Mouse (Mus musculus) midbrain, embryonic 14.5 days (tissue): Measurements from ENCODE around the gene Cfap20. TPM values are rescaled to one million over a fixed set of nuclear protein-coding genes. Genes with fewer than 3 reads are reported as not detected.

Experiments used
- ATAC-seq: fragments of 200-750 bp; cut with Nextera tagmentation; 2 replicates; pipeline ENCODE4 v1.8.0; 2017; ENCODE audit warnings: moderate number of reproducible peaks, moderate library complexity; ENCODE audit not compliant: low FRiP score, low TSS enrichment
- DNase-seq: peaks from one replicate; pipeline ENCODE4 v3.0.0-alpha.2; 2015
- H3K27ac ChIP-seq: fragments of 300-500 bp; sonication (generic); replicated peaks from 2 replicates; pipeline ENCODE4 v1.5.1; 2014; ENCODE audit warnings: mild to moderate bottlenecking, low read depth, low read length, moderate library complexity
- H3K27me3 ChIP-seq: fragments of 300-500 bp; sonication (generic); 2 replicates; pipeline ENCODE4 v1.6.1; 2014; ENCODE audit warnings: low read length, control low read depth, mixed read lengths; ENCODE audit not compliant: control insufficient read depth, insufficient read depth
- H3K36me3 ChIP-seq: fragments of 300-500 bp; sonication (generic); 2 replicates; pipeline ENCODE4 v1.6.1; 2014; ENCODE audit warnings: low read length, control low read depth; ENCODE audit not compliant: control insufficient read depth, insufficient read depth
- H3K4me1 ChIP-seq: fragments of 300-500 bp; sonication (generic); 2 replicates; pipeline ENCODE4 v1.6.1; 2014; ENCODE audit warnings: mild to moderate bottlenecking, antibody characterized with exemption, low read length, control low read depth; ENCODE audit not compliant: control insufficient read depth, insufficient read depth
- H3K4me2 ChIP-seq: fragments of 300-500 bp; sonication (generic); 2 replicates; pipeline ENCODE4 v1.6.1; 2014; ENCODE audit warnings: mild to moderate bottlenecking, low read length, moderate library complexity
- H3K4me3 ChIP-seq: fragments of 300-500 bp; sonication (generic); replicated peaks from 2 replicates; pipeline ENCODE4 v1.5.1; 2014; ENCODE audit warnings: low read depth, low read length
- H3K9ac ChIP-seq: fragments of 300-500 bp; sonication (generic); replicated peaks from 2 replicates; pipeline ENCODE4 v1.6.1; 2014; ENCODE audit warnings: mild to moderate bottlenecking, low read length, moderate library complexity
- H3K9me3 ChIP-seq: fragments of 300-500 bp; sonication (generic); 2 replicates; pipeline ENCODE4 v1.6.1; 2016; ENCODE audit warnings: low read length, control low read depth, mixed read lengths; ENCODE audit not compliant: control insufficient read depth
- WGBS: fragments of 180-500 bp; shearing (Covaris S2); extraction: QIAGEN DNeasy Blood & Tissue Kit; methylation state at CpG from one replicate; pipeline ENCODE4 v1.1.7; 2014; 5-methylcytosine and 5-hydroxymethylcytosine counted together
- polyA plus RNA-seq: library from polyadenylated mRNA; unstranded; fragments of >200 nt; fragmentation: Nextera tagmentation; extraction: Ambion mirVana; gene quantifications from 2 replicates; pipeline ENCODE4 v1.2.1, GENCODE M21; 2014

Gene Cfap20
- polyA plus RNA-seq, 1 experiment from 2014 or later = 133 TPM

DNA sequence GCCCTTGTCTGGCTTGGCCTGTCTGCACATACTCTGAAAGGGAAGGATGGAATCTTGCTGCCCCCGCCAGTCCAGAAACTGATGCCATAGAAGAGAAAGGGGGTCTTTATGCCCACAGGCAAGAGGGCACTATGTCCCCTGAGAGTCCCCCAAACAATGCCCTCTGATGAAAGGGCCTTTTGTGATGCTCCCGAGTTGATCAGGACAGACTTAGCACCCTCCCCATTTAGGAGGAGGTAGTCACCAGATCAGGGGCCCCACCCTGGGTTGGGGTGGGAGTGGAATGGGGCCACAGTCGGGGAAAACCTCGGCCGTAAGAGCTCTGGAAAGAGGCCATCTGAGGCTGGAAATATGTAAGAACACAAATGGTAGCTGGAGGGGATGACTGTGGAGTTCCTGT is 37.5 kb downstream of the Cfap20 start:
- DNase-seq (no peak), ATAC-seq (no peak)
- no peaks in the 10 kb centered on the region; the same call in 1 of the 2 replicates for H3K4me1 ChIP-seq
- no peaks in the 10 kb centered on the region for H3K9me3 ChIP-seq
- no peaks in the 10 kb centered on the region for H3K27me3 ChIP-seq
- H3K9ac ChIP-seq = no peak overlapping the region
- H3K36me3 ChIP-seq = no peaks in the 10 kb centered on the region
- no peak overlapping the region for H3K4me2 ChIP-seq
- 39% methylated on average over 5 of the region's 5 CpGs for WGBS
- H3K4me3 ChIP-seq = no peak overlapping the region
- H3K27ac ChIP-seq = no peak overlapping the region

- no peak for ATAC-seq
- 69% methylated on average over 11 of the region's 11 CpGs for WGBS
- Histone ChIP-seq H3K9me3 (no peaks in the 10 kb centered on the region), H3K4me3 (no peak overlapping the region), H3K36me3 (no peaks in the 10 kb centered on the region), H3K9ac (no peak overlapping the region), H3K27ac (no peak overlapping the region), H3K27me3 (no peaks in the 10 kb centered on the region), H3K4me2 (no peak overlapping the region), H3K4me1 (no peaks in the 10 kb centered on the region; the same call in 1 of the 2 replicates)
- DNase-seq = no peak
Measured at GRCm38 (mm10) chr8:95396752-95397151, 37.9 kb downstream of the Cfap20 start.

- Histone ChIP-seq H3K4me3 (no peak overlapping the region), H3K4me2 (no peak overlapping the region), H3K9me3 (no peaks in the 10 kb centered on the region), H3K27me3 (no peaks in the 10 kb centered on the region), H3K36me3 (no peaks in the 10 kb centered on the region), H3K4me1 (no peaks in the 10 kb centered on the region; the same call in 1 of the 2 replicates), H3K27ac (no peak overlapping the region), H3K9ac (no peak overlapping the region)
- 40% methylated on average over 8 of the region's 8 CpGs for WGBS
- DNase-seq = no peak
- ATAC-seq = no peak
Measured at GRCm38 (mm10) chr8:95395186-95395918, 39.3 kb downstream of the Cfap20 start.

DNA sequence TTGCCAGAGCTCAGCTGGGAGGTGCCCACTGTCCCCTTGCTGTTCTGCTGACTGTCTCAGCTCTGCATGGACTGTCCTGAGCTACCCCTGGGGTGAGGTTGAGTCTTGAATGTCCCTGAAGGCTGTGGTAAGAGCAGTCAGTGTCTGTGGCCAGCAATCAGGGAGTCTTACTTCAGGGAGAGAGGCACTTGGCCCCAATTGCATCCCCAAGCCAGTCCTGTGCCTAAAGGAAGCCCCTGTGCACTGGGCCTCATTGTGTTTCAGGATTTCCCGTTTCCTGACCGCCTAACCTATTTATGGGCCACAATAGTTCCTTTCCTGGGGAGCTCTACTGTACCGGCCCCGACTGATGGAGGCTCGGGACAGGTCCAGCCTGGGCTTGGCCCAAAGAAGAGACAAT is 42.1 kb downstream of the Cfap20 start:
- H3K4me3 ChIP-seq = no peak overlapping the region
- ATAC-seq (no peak), DNase-seq (no peak)
- H3K4me2 ChIP-seq = no peak overlapping the region
- H3K9ac ChIP-seq = no peak overlapping the region
- WGBS = 76% methylated on average over 5 of the region's 5 CpGs
- no peaks in the 10 kb centered on the region for H3K36me3 ChIP-seq
- H3K4me1 ChIP-seq = no peaks in the 10 kb centered on the region; the same call in 1 of the 2 replicates
- no peak overlapping the region for H3K27ac ChIP-seq
- no peaks in the 10 kb centered on the region for H3K9me3 ChIP-seq
- no peaks in the 10 kb centered on the region for H3K27me3 ChIP-seq

DNA sequence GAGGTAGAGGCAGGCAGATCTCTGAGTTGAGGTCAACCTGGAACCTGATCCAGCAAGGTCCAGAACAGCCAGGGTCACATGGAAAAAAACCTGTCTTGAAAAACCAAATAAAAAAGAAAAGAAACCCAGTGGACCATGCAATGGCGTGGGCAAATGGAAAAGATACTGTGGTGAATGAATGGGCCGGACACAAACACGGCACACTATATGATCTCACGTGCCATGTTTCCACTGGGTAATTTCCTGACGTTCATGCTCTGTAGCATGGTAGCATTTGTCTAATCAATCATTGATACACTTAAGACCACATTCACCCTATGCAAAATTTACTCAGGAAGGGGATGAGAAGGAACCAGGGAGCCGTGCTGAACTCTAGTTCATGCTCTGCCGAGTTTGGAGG is 43.6 kb downstream of the Cfap20 start:
- H3K4me1 ChIP-seq = no peaks in the 10 kb centered on the region
- WGBS = 85% methylated on average over 7 of the region's 7 CpGs
- no peak overlapping the region for H3K9ac ChIP-seq
- H3K4me2 ChIP-seq = no peak overlapping the region
- H3K36me3 ChIP-seq = no peaks in the 10 kb centered on the region
- no peaks in the 10 kb centered on the region for H3K27me3 ChIP-seq
- no peak overlapping the region for H3K4me3 ChIP-seq
- H3K27ac ChIP-seq = no peak overlapping the region
- ATAC-seq = no peak
- DNase-seq = no peak
- no peaks in the 10 kb centered on the region for H3K9me3 ChIP-seq

- 64% methylated on average over 4 of the region's 4 CpGs for WGBS
- H3K27me3 ChIP-seq = no peaks in the 10 kb centered on the region
- no peak overlapping the region for H3K4me3 ChIP-seq
- H3K4me2 ChIP-seq = no peak overlapping the region
- no peaks in the 10 kb centered on the region for H3K4me1 ChIP-seq
- ATAC-seq = no peak
- no peak for DNase-seq
- H3K9ac ChIP-seq = no peak overlapping the region
- H3K27ac ChIP-seq = no peak overlapping the region
- 0 out of 2 replicates have a peak, but pooled peaks cover under 1% of the 10 kb centered on the region for H3K9me3 ChIP-seq
- H3K36me3 ChIP-seq = no peaks in the 10 kb centered on the region
Measured at GRCm38 (mm10) chr8:95390312-95390711, 44.4 kb downstream of the Cfap20 start.

DNA sequence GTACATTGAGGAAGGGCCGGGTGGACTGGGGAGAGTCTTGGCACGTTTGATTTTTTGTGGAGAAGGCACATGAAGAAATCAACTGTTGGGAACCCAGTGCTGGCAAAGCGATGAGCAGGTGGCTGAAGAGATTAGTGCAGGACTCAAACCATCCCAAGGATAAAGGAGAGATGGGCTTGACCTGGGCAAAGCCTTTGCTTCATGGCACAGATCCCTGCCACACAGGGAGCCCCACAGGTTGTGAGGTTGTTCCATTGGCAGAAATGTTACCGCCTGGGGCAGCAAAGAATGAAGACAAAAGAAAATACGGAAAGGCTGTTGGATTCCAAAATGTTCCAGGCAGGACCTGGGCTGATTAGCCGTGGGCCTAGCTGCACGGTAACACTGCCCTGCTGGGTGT is 46.7 kb downstream of the Cfap20 start:
- no peak for ATAC-seq
- 75% methylated on average over 7 of the region's 7 CpGs for WGBS
- no peaks in the 10 kb centered on the region for H3K4me1 ChIP-seq

GRCm38 (mm10) chr8:95387221-95387620 is 47.4 kb downstream of the Cfap20 start:
- Histone ChIP-seq H3K4me1 (no peaks in the 10 kb centered on the region), H3K9me3 (0 out of 2 replicates have a peak, but pooled peaks cover 3% of the 10 kb centered on the region), H3K9ac (no peak overlapping the region), H3K27ac (no peak overlapping the region), H3K4me2 (no peak overlapping the region), H3K4me3 (no peak overlapping the region), H3K27me3 (no peaks in the 10 kb centered on the region), H3K36me3 (no peaks in the 10 kb centered on the region)
- DNase-seq = no peak
- no peak for ATAC-seq
- WGBS = 93% methylated on average over 10 of the region's 10 CpGs

More for the DNA sequence above, 46.7 kb downstream of the Cfap20 start:
- H3K27me3 ChIP-seq = no peaks in the 10 kb centered on the region
- H3K9ac ChIP-seq = no peak overlapping the region
- H3K4me3 ChIP-seq = no peak overlapping the region
- 0 out of 2 replicates have a peak, but pooled peaks cover 3% of the 10 kb centered on the region for H3K9me3 ChIP-seq
- no peak overlapping the region for H3K27ac ChIP-seq
- H3K4me2 ChIP-seq = no peak overlapping the region
- DNase-seq = no peak
- no peaks in the 10 kb centered on the region for H3K36me3 ChIP-seq

- Histone ChIP-seq H3K36me3 (no peaks in the 10 kb centered on the region), H3K4me2 (no peak overlapping the region), H3K27ac (no peak overlapping the region), H3K9ac (no peak overlapping the region), H3K4me3 (no peak overlapping the region), H3K9me3 (0 out of 2 replicates have a peak, but pooled peaks cover 3% of the 10 kb centered on the region), H3K4me1 (no peaks in the 10 kb centered on the region), H3K27me3 (no peaks in the 10 kb centered on the region)
- ATAC-seq (no peak), DNase-seq (no peak)
- 83% methylated on average over 5 of the region's 5 CpGs for WGBS
Measured at GRCm38 (mm10) chr8:95386037-95386436, 48.6 kb downstream of the Cfap20 start.
